Mouse (Mus musculus) limb, embryonic 12.5 days (tissue): ENCODE results near the gene Ctnnbl1. TPM values are rescaled to one million over a fixed set of nuclear protein-coding genes. Genes with fewer than 3 reads are reported as not detected.

Source experiments
- ATAC-seq: fragments of 200-750 bp; cut with Nextera tagmentation; 2 replicates; pipeline ENCODE4 v1.8.0; 2017; ENCODE audit warnings: low read depth, moderate TSS enrichment; ENCODE audit not compliant: insufficient number of reproducible peaks, insufficient read depth, low FRiP score, low TSS enrichment
- H3K27ac ChIP-seq: fragments of 300-500 bp; sonication (generic); 2 replicates; pipeline ENCODE4 v1.5.1; 2016; ENCODE audit warnings: mild to moderate bottlenecking, moderate library complexity
- H3K27me3 ChIP-seq: fragments of 300-500 bp; sonication (generic); 2 replicates; pipeline ENCODE4 v1.6.1; 2016; ENCODE audit warnings: mild to moderate bottlenecking, moderate library complexity
- H3K36me3 ChIP-seq: fragments of 300-500 bp; sonication (generic); 2 replicates; pipeline ENCODE4 v1.6.1; 2016; ENCODE audit warnings: mild to moderate bottlenecking, moderate library complexity
- H3K4me1 ChIP-seq: fragments of 300-500 bp; sonication (generic); replicated peaks from 2 replicates; pipeline ENCODE4 v1.6.1; 2016
- H3K4me2 ChIP-seq: fragments of 300-500 bp; sonication (generic); 2 replicates; pipeline ENCODE4 v1.6.1; 2016; ENCODE audit warnings: mild to moderate bottlenecking, moderate library complexity
- H3K4me3 ChIP-seq: fragments of 300-500 bp; sonication (generic); replicated peaks from 2 replicates; pipeline ENCODE4 v1.5.1; 2016; ENCODE audit warnings: mild to moderate bottlenecking
- H3K9ac ChIP-seq: fragments of 300-500 bp; sonication (generic); replicated peaks from 2 replicates; pipeline ENCODE4 v1.6.1; 2016; ENCODE audit warnings: mild to moderate bottlenecking, moderate library complexity
- H3K9me3 ChIP-seq: fragments of 300-500 bp; sonication (generic); 2 replicates; pipeline ENCODE4 v1.6.1; 2016; ENCODE audit warnings: mild to moderate bottlenecking, moderate library complexity
- WGBS: fragments of 180-500 bp; shearing (Covaris S2); methylation state at CpG from one replicate; pipeline ENCODE4 v1.1.7; 2016; 5-methylcytosine and 5-hydroxymethylcytosine counted together
- polyA plus RNA-seq: library from polyadenylated mRNA; unstranded; fragments of >200 nt; fragmentation: Nextera tagmentation; extraction: Ambion mirVana; gene quantifications from 2 replicates; pipeline ENCODE4 v1.2.1, GENCODE M21; 2016

The Ctnnbl1 gene
- polyA plus RNA-seq, 1 experiment from 2014 or later: 76.6 TPM

DNA sequence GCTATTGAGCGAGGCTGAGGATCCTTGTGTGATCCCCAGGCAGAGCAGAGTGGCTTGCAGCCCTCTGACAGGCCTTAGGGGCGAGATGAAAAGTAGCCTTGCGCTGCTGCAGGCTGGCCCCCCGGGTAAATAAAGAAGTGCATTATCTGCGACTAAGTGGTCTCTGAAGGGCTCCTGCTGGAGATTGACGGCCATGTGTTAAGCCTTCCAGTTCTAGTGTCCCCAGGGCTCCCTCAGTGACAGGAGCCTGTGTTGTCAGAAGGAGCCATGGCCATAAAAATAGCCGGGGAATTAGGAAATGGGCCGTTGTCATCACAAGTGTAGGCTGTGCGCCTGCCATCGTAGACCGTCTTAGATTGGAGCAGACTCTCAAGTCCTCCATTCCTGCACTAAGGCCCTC, 144.7 kb downstream of the Ctnnbl1 start:
- no peak for ATAC-seq
- Histone ChIP-seq H3K27me3 (no peaks in the 10 kb centered on the region), H3K9me3 (no peaks in the 10 kb centered on the region), H3K4me1 (peaks cover 13% of the 10 kb centered on the region), H3K4me2 (no peak overlapping the region), H3K9ac (0 out of 2 replicates have a peak overlapping the region, but pooled peaks have one; percentile 27), H3K36me3 (peaks cover 22% of the 10 kb centered on the region), H3K27ac (no peak overlapping the region), H3K4me3 (no peak overlapping the region)
- WGBS: 17% methylated on average over 11 of the region's 11 CpGs

- ATAC-seq: no peak
- Histone ChIP-seq H3K27me3 (no peaks in the 10 kb centered on the region), H3K4me3 (no peak overlapping the region), H3K4me2 (no peak overlapping the region), H3K27ac (no peak overlapping the region), H3K4me1 (peaks cover 26% of the 10 kb centered on the region), H3K36me3 (peaks cover 38% of the 10 kb centered on the region), H3K9ac (no peak overlapping the region), H3K9me3 (no peaks in the 10 kb centered on the region)
- WGBS: 21% methylated on average over 10 of the region's 10 CpGs
These were observed 150.2 kb downstream of the Ctnnbl1 start for GRCm38 (mm10) chr2:157887275-157888025.

GRCm38 (mm10) chr2:157891166-157891565, 154.0 kb downstream of the Ctnnbl1 start:
- Histone ChIP-seq H3K27me3 (no peaks in the 10 kb centered on the region), H3K36me3 (peaks cover 18% of the 10 kb centered on the region), H3K4me3 (no peak overlapping the region), H3K9ac (no peak overlapping the region), H3K9me3 (no peaks in the 10 kb centered on the region), H3K4me1 (peaks cover 36% of the 10 kb centered on the region), H3K27ac (no peak overlapping the region), H3K4me2 (no peak overlapping the region)
- 82% methylated on average over 6 of the region's 6 CpGs for WGBS
- ATAC-seq: no peak

DNA sequence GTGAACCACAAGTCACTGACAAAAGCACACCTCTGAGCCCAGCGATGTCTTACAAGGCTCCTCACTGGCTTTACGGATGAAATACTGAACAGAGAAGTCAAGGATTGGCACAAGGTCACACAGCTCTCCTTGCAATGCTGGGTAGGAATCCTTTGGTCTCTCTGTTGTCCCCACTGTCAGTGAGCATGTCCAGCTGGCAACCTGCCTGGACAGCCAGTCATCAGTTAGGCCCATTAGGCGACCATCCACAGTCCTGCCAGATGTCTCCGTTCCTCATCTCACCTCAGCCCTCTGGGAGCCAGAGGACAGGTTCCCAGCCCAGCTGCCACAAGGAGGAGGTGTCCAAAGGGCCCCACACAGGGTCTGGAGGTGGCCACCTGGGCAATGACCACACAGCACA, 159.9 kb downstream of the Ctnnbl1 start:
- Histone ChIP-seq H3K4me2 (no peak overlapping the region), H3K36me3 (no peaks in the 10 kb centered on the region), H3K9ac (no peak overlapping the region), H3K27me3 (peaks cover 4% of the 10 kb centered on the region; the same call in 1 of the 2 replicates), H3K27ac (no peak overlapping the region), H3K4me3 (no peak overlapping the region), H3K9me3 (no peaks in the 10 kb centered on the region), H3K4me1 (peaks cover 12% of the 10 kb centered on the region)
- WGBS: 69% methylated on average over 4 of the region's 4 CpGs
- ATAC-seq: no peak

DNA sequence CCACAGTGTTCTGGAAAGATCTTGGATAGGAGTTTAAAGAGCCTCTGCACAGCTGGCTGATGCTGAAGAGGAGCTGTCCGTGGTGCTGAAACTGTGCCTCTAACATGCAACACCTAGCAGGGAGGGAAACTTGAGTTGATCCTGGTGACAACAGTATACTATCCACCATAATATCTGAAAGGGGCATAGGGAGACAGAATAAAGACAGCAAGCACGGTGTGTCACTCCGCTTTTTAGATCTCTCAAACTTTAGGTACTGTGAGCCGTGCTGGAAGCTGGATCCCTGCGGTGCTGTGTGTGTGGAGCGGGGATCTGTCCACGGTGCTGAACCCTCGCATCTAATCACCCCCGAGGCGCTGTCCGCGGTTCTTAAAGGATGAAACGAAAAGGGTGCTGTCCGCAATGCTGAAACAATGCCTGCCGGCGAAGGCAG, 176.0 kb downstream of the Ctnnbl1 start:
- WGBS: under 1% methylated on average over 16 of the region's 16 CpGs
- no peak overlapping the region for H3K9ac ChIP-seq
- H3K36me3 ChIP-seq: no peaks in the 10 kb centered on the region
- H3K4me1 ChIP-seq: peaks cover 8% of the 10 kb centered on the region
- H3K27ac ChIP-seq: no peak overlapping the region
- H3K4me3 ChIP-seq: no peak overlapping the region
- H3K4me2 ChIP-seq: no peak overlapping the region
- no peaks in the 10 kb centered on the region for H3K9me3 ChIP-seq
- H3K27me3 ChIP-seq: peaks cover 59% of the 10 kb centered on the region
- ATAC-seq: no peak

DNA sequence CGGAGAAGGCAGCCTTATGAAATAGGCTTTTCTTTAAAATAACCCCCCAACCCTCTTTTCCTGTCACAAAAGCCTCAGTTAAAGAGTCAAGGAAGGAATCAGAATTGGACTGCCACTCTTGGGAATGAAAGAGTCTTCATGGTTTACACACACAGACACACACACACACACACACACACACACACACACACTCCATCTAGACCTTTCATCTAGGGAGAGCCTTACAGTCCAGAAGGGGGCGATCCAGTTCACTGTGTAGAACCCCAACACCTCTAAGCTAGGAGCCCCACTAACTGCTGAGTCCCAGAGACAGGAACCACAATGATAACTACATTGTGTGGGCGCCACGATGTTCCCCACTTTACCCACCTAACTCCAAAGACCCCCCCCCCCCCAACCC, 176.5 kb downstream of the Ctnnbl1 start:
- Histone ChIP-seq H3K4me3 (no peak overlapping the region), H3K4me1 (peaks cover 8% of the 10 kb centered on the region), H3K27ac (no peak overlapping the region), H3K9me3 (no peaks in the 10 kb centered on the region), H3K36me3 (no peaks in the 10 kb centered on the region), H3K4me2 (no peak overlapping the region), H3K27me3 (peaks cover 64% of the 10 kb centered on the region), H3K9ac (no peak overlapping the region)
- ATAC-seq: no peak
- WGBS: 4% methylated on average over 4 of the region's 4 CpGs

- peaks cover 8% of the 10 kb centered on the region for H3K4me1 ChIP-seq
- no peaks in the 10 kb centered on the region for H3K9me3 ChIP-seq
- ATAC-seq: no peak
- peak within 1 kb of the TSS; percentile 40 for H3K4me3 ChIP-seq
- no peak within 1 kb of the TSS for H3K9ac ChIP-seq
- H3K4me2 ChIP-seq: peak within 1 kb of the TSS; percentile 57
- H3K36me3 ChIP-seq: no peaks in the 10 kb centered on the region
- no peak within 1 kb of the TSS for H3K27ac ChIP-seq
- peaks cover 67% of the 10 kb centered on the region for H3K27me3 ChIP-seq
- WGBS: 3% methylated on average over 62 of the region's 62 CpGs
These were observed 177.0 kb downstream of the Ctnnbl1 start, which contains the start of gene Vstm2l for GRCm38 (mm10) chr2:157914105-157914764. Gene Vstm2l, plus strand, starts transcription at chr2:157914653.

GRCm38 (mm10) chr2:157914889-157915517, 177.8 kb downstream of the Ctnnbl1 start:
- Histone ChIP-seq H3K4me1 (peaks cover 8% of the 10 kb centered on the region), H3K4me2 (peak overlapping the region; percentile 57), H3K36me3 (no peaks in the 10 kb centered on the region), H3K27ac (no peak overlapping the region), H3K4me3 (peak overlapping the region; percentile 40), H3K9me3 (no peaks in the 10 kb centered on the region), H3K9ac (no peak overlapping the region), H3K27me3 (peaks cover 70% of the 10 kb centered on the region)
- WGBS: 43% methylated on average over 43 of the region's 43 CpGs
- no peak for ATAC-seq

GRCm38 (mm10) chr2:157918529-157918928, 181.3 kb downstream of the Ctnnbl1 start:
- no peaks in the 10 kb centered on the region for H3K9me3 ChIP-seq
- H3K9ac ChIP-seq: no peak overlapping the region
- peaks cover 17% of the 10 kb centered on the region for H3K4me1 ChIP-seq
- no peaks in the 10 kb centered on the region for H3K36me3 ChIP-seq
- no peak overlapping the region for H3K4me3 ChIP-seq
- no peak for ATAC-seq
- no peak overlapping the region for H3K27ac ChIP-seq
- 10% methylated on average over 10 of the region's 10 CpGs for WGBS
- peaks cover 82% of the 10 kb centered on the region for H3K27me3 ChIP-seq
- no peak overlapping the region for H3K4me2 ChIP-seq

- Histone ChIP-seq H3K36me3 (no peaks in the 10 kb centered on the region), H3K9ac (no peak overlapping the region), H3K9me3 (no peaks in the 10 kb centered on the region), H3K4me2 (no peak overlapping the region), H3K27ac (no peak overlapping the region), H3K27me3 (peaks cover 69% of the 10 kb centered on the region), H3K4me3 (no peak overlapping the region), H3K4me1 (peaks cover 13% of the 10 kb centered on the region)
- no peak for ATAC-seq
- 69% methylated on average over 7 of the region's 7 CpGs for whole genome bisulfite sequencing
These were observed 184.3 kb downstream of the Ctnnbl1 start for GRCm38 (mm10) chr2:157921551-157921950.

DNA sequence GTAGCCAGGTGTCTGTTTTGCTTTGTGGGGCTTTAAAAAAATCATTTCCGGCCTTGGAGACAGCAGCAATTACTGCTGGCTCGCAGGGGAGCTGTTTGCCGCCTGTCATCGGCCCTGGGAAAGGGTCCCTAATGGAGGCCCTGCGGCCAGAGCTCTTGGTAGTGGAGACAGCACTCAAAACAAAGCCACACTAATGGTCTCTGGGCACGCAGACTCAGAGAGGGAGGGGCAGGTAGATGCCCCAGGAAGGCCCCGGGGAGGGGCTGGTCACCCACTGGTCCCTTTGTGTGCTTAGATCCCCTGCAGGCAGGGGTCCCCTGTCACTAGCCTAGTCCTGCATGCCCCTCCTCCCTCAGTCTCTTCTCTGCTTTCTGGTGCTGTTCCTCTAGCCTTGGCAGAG, 186.2 kb downstream of the Ctnnbl1 start:
- 2% methylated on average over 7 of the region's 7 CpGs for WGBS
- H3K27ac ChIP-seq: no peak overlapping the region
- peaks cover 30% of the 10 kb centered on the region for H3K4me1 ChIP-seq
- ATAC-seq: 0 out of 2 replicates have a peak, but pooled peaks have one; percentile 15
- no peaks in the 10 kb centered on the region for H3K9me3 ChIP-seq
- peaks cover 58% of the 10 kb centered on the region for H3K27me3 ChIP-seq
- no peak overlapping the region for H3K4me3 ChIP-seq
- H3K36me3 ChIP-seq: no peaks in the 10 kb centered on the region
- peak overlapping the region; percentile 11; the same call in 1 of the 2 replicates for H3K4me2 ChIP-seq
- 0 out of 2 replicates have a peak overlapping the region, but pooled peaks have one; percentile 23 for H3K9ac ChIP-seq
